Mouse (Mus musculus) kidney, adult 11 months (tissue): ENCODE measurements around the gene Kif6.

ENCODE experiments used
- DNase-seq: peaks from one replicate; pipeline ENCODE4 v3.0.0; 2022

The Kif6 gene

DNA sequence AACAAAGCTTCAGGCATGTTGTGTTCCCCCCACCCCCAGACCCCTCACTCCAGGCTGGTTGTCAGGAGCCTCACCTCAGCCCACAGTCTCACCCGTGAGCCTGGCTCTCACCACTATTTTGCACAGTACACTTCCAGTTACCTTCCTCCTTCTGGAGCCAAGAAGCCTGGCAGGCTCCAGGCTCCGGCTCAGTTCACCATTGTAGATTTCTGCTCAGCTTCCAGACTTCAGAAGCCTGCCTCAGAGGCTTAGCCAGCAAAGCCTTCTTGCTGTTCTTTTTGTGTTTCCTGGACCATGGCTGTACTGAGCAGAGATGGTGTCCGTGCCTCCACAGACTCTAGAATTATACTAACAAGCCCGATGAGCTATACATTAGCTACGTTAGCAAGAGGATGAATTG, 248.7 kb downstream of the Kif6 start:
- DNase-seq: no peak

DNA sequence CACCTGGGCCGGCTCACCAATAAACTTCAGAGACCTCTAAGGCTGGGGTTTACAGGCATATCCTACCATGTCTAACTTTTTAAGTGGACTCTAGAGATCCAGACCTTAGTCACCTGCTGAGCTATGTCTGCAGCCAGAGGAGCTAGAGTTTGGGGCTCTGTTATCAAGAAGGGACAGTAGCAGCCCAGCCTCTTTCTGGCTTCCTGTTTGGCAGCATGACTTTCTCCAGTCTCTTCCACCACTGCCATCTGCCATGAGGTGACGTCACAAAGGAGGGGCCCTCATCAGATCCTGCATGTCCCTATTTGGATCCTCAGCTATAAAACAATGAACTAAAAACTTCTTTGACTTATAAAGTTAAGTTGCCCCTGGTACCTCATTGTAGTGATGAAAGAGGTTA, 250.7 kb downstream of the Kif6 start:
- no peak for DNase-seq

DNA sequence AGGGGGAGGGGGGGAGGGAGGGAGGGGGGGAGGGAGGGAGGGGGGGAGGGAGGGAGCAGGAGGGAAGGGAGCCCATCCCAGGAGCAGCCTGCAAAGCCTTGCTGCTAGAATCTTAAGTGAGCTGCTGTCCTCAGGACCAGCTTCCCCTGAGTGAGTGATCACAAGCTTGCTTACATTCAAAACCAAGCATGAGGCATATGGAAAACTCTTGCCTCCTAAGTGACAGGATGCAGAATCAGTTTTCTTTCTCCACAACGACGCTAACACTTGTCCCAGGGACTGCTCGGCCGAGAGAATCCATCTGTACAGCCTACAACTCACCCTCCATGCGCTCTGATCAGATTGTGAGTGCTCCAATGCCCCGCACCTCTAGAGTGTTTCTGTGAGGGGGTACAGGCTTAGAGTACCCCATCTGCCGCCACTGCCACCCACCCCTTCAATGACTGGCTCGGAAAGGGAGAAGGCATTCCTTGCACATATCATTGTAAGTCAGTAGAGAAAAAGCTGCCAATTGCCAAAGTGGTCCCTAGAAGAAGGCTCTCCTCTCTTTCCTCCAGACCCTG, 251.8 kb downstream of the Kif6 start:
- DNase-seq: no peak

DNA sequence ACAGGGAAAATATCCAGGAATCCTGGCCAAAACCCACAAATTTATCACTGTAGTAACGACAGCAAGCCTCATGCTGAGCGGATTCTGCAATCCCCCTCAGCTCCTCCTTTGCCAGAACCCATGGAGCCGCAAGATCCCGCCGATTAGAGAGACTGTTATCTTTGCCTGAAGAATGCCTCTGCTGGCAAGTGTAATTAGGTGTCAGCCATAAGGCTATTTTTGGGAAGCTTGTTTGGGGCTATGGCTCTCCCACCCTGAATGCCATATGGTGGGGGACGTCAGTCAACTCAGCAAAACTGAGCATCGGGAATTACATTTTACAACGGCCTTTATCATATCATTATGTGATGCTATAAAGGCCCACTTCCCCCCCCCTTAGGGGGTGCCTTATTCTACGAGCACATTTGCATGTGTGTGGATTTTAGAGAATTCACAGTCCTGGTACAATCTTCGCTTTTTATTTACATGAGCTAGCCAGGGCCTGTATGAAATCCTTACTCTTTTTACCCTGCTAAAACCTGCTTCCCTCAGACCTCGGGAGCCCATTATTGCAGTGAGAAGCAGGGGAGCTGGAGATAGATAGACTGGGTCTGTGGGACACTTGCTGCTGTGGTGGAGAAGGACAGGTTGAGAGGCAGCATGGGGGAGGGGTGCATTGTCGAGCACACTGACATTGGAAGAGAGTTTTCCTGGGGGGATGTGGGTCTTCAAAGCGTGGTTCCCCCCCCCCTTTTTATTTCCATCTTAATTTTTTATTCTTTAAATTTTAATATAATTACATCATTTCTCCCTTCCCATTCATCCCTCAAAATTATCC, 252.6 kb downstream of the Kif6 start:
- DNase-seq: no peak

DNA sequence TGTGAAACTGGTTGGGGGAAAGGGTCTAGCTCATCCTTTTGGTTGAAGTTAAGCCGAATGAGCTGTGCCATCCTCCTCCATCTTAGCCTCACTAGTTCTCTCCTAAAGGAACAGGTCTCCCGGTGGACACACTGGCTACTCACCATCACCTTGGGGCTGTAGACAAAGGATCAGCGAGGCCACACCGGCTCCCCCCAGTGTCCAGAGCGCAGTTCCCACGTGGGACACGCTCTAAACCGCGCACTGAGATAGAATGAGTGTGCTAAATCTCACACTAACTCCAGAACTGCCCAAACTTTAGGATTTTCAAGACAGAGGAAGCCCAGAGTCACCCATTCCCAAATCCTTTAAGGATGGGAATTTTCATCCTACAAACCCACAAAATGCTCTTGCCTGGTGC, 254.3 kb downstream of the Kif6 start:
- no peak for DNase-seq

DNA sequence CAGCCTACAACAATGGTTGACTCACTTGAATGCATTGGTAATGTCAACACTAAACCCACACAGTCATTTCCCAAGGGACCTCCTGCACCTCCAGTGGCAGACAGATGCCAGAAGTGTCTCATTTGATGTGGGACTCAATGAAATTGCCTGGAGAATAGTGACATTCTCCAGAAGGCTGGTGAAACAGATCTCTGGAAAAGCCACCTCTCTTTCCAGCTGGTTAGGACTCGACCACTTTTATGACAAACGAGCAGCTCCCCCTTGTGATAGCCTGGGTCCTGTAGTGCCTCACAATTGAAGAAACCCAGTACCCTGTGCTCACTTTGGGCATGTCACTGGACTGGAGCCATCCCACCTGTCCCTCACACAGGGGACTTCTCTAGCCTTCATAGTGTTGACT, 257.4 kb downstream of the Kif6 start:
- DNase-seq: no peak

DNA sequence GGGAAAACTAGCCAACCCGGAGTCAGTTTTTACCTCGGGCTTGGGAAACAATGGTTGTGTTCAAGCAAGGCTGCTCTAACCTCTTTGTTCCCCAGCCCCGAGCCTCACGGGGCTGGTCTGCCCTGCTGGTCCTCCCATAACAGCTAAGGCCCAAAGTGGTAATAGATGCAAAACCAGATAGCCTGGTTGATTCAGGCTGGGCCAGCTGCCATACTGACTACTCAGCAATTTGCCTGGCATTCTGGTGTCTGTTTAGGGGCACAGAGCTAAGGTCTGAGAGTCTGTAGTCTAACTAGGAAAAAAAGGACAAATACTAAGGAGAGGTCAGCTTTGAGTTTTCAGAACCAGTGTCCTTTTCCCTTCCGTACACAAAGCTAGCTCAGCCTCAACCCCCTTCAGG, 259.8 kb downstream of the Kif6 start:
- no peak for DNase-seq

DNA sequence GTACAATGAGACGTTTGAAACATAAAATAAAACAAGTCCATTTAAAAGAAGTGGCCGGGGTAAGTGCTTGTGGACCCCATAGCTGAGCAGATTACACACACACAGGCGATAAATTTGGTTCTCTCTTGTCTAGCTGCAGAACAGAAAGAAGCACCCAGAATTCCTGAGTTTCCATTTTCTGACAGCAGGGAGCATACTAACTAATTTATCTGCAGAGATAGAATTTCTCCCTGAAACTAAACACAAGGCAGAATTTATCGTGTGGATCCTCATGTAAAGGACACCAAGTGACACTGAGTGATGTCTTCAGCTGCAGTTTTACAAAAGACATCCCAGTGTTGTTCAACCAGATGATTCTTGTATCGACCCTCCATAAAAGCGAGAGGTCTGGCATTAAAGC, 260.5 kb downstream of the Kif6 start:
- no peak for DNase-seq

DNA sequence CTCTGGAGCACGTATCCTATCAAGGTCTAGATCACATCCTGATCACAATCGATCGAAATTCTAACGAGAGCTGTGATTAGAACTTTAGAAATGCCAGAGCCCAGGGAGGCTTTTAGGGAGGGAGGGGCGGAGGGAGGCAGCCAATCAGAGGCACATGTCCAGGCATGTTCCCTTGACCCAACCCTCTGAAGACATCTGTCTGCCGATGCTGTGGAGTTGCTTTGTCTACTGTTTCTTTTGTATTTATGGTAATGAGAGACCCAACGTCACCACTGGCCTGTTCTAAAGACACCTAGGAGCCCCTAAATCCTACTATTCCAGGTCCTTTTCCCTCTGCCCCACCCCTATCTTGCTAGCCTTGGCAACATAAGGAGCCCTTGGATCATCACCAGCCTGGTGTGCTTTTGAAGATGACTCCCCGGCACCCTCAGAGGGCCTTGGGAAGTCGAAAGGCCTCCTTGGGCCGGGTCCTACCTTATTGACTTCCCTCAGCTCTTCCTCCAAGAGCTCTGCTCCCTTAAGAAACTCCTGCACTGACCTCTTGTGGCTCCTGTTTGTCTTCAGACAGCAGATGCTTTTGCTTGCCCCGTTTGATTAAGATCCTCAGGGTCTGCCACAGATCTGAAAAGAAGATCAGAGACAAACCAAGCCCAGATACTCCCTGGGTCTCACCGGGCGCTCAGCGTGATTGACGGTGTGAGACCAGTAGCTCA, 261.2 kb downstream of the Kif6 start:
- no peak for DNase-seq

DNA sequence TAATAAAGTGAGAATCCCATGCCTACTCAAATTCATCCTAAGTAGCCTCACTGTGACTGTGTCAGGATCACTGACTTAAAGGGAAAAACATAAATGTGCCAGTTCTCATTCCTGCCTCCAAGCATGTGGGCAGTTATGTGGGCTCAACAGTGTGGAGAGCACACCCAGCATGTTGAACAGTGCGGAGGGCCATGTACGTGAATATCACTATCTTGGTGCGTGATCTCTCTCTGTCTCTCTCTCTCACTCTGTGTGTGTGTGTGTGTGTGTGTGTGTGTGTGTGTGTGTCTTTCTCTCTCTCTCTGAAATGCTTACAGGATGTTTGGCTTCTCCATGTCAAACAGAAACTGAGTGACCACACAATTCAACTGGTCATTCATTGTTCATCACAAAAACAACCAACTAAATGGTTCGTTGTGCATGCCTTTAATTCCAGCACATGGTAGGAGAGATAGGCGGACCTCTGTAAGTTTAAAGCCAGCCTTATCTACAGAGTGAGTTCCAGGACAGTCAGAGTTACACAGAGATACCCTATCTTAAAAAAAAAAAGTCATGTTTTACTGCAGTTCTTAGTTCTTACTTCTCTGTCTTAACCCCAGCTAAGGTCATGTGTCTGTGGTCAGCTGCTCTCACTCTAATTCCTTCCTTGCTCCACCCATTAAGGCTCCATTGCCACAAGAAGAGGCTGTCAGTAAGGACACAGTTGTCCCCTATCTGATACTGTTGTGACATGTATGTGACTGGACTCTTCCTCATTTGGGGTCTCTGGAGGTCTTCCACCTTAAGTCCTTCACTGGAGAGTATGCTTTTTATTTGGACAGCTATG, 266.2 kb downstream of the Kif6 start:
- no peak for DNase-seq

DNA sequence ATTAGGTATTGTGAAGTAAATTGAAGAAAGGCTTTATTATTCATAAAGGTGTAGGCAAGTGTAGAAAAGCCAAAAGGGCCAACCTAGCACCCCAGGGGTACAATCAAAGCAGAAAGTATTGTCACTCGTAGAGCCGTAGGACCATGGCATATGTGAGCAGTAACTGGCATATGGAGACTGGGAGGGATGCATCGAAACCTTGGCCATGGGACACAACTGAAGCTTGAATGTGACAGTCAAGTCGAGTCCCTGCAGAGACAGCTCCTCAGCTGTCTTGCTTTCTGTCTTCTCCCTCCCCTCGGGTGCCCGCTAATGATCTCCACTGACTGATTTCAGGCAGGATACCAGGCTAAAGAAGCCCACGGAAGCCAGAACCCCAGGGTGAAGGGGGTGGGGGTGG, 266.9 kb downstream of the Kif6 start:
- DNase-seq: no peak

DNA sequence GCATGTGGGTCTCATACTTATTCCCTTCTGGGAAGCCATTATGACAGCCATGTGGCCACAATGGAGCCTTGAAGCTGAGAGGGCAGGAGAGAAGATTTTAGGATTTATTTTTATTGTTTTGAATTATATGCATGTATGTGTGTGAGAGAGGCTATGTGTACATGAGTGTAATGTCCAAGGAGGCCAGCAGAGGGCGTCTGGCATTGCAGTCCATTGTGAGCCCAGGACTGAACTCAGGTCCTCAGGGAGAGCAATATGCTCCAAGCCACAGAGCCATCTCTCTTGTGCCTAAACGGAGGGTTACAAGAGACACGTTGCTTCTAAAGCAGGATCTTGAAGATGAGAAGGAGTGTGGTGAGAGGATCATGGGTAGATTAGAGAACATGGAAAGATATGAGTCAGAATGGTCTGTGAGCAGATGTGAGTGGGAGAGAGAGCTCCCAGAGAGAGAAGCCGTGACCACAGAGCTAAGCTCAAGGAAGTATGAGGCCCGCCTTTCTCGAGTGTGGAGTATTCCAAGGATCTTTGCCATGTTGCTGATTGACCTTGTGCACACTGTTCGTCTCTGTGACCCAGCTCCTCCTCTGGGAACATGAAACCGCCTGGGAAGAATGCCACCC, 268.3 kb downstream of the Kif6 start:
- DNase-seq: no peak

DNA sequence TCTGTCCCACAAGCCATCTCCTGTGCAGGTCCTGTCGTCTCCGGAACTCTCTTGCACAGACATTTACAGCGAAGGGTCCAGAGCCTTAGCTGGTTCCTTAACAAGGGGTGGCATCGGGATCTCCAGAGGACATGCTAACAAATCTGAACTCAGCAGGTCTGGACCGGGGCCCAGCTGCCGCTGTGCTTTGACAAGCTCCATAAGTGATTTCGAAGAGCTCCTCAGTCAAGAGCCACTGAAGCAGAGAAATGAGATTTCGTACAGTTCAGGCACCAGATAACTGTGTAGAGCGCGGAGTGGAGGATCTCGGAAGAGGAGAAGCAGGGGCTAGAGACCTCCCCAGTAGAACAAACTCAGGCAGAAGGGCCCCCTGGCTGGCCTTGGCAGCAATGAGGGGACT, 270.1 kb downstream of the Kif6 start:
- DNase-seq: no peak

DNA sequence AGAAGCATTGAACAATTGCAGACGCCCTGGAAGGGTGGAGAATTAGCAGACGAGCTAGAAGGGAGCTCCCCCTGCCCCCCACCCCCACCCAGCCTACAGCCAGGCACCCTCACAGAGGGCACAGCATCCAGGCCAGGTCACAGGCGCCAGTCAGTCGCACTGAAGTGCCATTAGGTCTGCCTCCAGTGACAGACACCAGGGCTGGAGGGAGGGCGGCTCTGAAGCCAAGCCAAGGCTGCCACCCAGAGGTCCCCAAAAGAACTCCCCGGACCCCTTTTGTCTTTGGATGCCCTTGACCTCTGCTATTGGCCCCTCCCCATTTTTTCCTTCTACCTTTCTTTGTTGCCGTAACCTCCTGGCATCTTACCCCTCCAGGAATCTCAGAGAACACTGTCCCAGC, 274.7 kb downstream of the Kif6 start:
- DNase-seq: no peak

DNA sequence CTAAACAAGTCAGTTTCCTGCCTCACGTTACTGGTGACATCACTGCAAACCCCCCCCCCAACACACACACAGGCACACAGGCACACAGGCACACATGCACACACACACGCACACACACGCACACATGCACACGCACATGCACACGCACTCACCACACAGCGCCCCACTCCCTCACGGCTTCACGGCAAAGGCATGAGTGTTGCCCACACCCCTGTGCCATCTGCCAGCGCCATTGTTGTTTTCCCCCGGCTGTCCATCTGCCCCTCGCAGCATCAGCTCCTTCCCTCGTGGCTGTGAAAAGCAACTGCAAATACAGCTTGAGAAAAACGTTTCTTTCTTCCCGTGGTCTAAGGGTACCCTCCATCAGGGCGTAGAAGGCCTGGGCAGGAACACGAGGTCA, 275.9 kb downstream of the Kif6 start:
- no peak for DNase-seq

DNA sequence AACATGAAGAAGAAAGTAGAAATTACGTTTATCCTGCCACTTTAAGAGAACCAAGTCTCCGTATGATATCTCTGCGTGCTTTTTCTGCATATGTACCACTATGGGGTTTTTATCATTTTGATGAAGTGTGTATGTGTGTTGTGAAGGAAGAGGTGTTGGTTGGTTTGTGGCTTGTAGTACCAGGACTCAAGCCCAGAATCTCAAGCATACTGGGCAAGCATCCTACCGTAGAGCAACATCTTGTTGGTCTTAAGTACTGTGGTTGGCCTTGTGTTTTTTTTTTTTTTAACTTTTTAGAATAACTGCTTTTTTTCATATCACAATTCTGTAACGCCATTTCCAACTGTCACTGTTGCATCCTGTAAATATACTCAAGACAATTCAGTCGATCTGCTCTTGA, 277.5 kb downstream of the Kif6 start:
- DNase-seq: no peak

DNA sequence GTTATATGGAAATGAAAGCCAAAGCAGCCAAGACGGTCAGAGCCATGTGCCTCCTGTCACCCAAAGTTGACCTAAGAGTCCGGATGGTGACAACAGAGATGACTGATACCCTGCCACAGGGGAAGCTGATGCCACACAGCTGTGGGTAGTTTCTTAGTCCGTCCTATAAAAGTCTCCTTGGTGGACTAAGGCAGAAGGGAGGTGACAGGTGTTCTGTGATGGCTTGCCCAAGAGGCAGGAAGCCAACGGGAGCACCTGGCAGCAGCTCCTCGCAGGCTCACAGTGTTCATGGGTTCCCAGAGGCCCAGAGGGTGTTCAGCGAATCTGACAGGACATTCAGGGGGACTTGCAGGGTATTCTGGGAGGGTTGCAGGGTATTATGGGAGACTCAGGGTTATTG, 279.5 kb downstream of the Kif6 start:
- no peak for DNase-seq

DNA sequence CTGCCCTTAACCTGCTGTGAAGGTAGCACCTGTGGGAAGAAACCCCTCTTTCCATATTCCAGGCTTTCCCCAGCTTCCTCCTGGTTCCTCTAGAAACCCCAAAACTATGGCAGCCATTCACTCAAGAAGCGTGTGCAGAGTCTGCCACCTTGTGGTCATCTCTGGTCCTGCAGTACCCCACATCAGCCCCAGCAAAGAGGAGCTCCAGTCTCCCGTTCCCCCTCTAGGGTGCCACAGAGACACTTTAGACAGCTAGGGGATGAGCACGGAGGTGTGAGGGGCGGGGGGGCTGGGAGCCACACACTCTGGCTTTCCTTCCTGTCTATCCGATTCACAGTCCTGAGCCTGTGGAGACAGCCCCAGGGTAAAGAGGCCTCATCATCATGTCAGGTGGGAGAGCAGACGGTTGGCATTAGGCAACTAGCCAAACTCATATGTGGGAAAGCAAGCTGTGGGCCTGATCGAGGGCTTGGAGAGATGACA, 284.0 kb downstream of the Kif6 start:
- DNase-seq: peak; percentile 25

DNA sequence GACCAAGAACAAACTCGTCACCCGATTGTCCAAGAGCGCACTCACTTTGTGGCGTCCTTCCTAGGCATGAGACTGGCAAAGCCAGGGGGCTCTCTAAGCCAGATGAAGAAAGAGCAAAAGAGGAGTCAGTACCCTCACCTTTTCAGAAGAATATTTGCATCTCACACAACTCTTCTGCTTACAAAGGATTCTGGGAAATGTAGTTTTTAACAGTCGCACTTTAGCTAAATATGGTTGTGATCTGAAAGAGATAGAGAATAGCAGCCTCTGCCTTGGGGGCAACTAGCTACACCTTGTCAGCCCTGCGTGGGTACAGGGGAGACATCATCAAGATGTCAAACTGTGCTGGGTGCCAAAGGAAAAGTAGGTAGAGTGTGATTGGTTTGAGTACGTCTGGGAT, 287.7 kb downstream of the Kif6 start:
- no peak for DNase-seq

DNA sequence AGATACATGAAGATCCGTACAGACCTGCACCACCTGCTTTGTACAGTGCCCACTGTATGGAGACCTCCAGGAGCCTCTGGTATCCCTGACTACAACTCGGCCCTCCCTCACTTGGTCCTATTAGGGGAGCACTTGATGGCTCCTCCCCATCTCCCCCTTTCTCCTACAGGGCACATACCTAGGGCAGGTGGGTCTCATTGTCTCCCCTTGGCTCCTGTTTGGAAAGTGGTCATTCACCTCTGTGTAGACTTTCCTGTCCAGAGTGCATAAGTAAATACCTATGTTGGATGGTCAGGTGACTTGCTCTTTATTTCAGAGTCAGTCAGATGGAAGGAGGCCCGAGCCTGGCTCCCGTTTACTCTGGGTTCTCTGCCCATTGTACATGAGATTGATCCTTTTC, 308.5 kb downstream of the Kif6 start:
- no peak for DNase-seq

DNA sequence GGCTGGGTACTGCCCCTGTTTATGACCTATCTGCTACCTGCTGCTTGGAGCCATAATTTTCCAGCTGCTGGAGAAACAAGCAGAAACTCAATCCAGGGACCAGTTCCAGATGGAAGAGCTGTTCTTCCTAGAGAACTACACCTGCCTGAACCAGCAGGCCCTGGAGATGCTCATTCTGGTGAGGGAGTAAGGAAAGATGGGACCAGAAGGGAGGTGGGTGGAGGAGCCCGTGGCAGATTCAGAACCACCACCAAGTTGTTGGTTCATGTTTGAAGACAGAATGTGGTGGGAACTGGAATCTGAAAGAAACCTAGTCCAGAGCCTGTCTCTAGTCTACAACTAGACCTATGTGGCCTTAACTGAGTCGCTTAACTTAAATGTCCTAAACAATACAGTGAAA, 312.7 kb downstream of the Kif6 start:
- DNase-seq: no peak

DNA sequence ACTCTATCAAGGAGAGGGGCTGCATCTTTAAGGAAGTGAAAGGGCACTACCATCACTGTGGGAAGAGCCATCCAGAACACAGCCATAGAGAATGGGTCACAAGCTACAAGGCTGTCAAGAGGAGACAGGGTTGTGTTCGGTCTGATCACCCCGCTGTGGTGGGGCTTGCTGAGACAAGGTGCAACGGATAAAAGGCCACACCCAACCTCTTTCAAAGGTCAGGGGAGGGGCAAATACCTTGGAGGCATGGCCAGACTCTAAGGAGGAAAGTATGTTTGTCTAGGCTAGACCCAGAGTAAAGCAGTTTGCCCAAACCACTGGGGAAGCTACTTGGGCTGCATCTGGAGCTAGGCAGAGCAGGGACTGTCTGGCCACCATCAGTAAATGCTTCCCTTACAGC, 318.9 kb downstream of the Kif6 start:
- no peak for DNase-seq

DNA sequence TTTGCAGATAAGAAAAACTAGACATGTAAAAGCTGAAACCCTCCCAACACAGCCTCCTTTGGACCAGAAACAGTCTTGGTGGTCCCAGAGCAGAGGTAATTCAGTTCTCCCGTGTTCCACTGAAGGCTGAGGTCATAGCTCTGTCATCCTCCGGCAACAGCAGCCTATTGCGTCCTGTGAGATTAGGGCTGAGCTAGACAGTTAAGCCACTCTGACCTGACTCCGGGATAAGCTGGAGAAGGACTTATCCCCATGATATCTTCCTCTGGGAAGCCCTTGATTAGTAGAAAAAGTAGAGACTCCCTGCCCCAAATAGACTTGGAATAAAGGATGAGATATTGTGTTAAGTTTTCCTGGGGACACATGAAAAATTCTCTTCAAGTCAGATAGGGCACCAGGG, 319.6 kb downstream of the Kif6 start:
- no peak for DNase-seq
